Mouse (Mus musculus): Measurements from ENCODE around the gene Tor3a.
"Not testable (repeated sequence)": the region's sequence is repeated elsewhere in the genome, so short reads cannot be mapped to it uniquely, and the experiment has no call there.

Tor3a gene

GRCm38 (mm10) chr1:156671921-156672320, 2.2 kb downstream of the Tor3a start:
- no peak for DNase-seq (ENCODE audit: low read depth, low spot score)

GRCm38 (mm10) chr1:156669208-156669983, 4.8 kb downstream of the Tor3a start:
- DNase-seq (ENCODE audit: low read depth, low spot score), result no peak

GRCm38 (mm10) chr1:156668602-156669001, 5.6 kb downstream of the Tor3a start:
- DNase-seq (ENCODE audit: low read depth, low spot score), result no peak

DNA sequence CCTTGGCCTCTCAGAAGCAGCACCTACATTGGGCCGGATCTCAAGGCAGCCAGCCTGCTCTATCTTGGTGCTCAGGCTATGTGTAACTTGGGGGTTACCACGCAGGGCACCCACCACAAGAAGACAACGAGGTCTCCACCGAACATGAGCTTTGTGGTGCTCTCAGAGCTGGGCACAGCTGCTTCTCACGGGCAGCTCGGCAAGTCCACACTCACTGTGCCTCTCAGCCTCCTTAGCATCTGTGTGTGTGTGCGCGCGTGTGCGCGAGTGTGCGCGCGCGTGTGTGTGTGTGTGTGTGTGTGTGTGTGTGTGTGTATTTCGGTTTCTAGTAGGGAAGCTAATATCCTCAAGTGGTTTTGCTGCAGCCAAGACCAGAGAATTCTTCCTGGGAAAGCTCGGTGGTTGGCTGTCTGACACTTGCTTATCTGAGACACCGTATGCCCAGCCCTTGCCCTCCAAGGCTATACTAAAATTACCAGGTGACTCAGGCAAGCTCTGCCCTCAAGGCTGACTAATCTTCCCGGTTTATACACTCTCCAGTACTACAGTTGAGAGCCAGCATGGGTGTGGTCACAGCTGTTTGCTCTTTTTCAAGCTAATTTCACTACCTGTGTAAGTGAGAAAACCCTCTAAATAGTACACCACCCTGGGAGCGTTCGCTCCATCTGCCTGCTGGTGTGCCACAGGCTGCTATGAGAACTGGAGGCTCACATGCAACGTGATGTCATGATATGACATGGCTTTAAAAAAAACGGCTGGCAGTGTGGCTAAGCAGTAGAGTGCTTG, 6.8 kb downstream of the Tor3a start:
- peak; percentile 86 for DNase-seq (ENCODE audit: low read depth, low spot score)

GRCm38 (mm10) chr1:156665777-156666176, 8.4 kb downstream of the Tor3a start:
- DNase-seq (ENCODE audit: low read depth, low spot score), result no peak

DNA sequence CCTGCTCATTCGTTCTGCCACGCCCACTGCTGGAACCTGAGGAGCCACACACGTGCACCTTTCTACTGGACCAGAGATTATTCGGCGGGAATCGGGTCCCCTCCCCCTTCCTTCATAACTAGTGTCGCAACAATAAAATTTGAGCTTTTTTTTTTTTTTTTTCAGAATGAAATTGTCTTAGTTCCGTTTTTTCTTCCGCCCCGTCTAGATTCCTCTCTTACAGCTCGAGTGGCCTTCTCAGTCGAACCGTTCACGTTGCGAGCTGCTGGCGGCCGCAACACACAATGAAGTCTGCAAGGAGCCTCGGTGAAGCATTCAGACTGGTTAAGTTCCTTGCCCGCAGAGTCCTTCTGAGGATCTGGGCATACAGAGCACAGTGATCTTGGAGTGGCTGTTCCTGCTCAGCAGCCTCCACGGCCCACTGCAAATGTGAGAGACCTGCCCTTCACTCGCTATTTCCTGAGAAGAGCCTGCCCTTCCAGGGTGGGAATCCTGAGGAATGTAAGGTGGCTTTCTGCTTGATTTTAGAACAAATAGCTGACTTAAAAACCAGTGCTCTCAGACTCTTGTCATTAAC, 13.4 kb downstream of the Tor3a start:
- DNase-seq (ENCODE audit: low read depth, low spot score), result not testable (repeated sequence)

DNA sequence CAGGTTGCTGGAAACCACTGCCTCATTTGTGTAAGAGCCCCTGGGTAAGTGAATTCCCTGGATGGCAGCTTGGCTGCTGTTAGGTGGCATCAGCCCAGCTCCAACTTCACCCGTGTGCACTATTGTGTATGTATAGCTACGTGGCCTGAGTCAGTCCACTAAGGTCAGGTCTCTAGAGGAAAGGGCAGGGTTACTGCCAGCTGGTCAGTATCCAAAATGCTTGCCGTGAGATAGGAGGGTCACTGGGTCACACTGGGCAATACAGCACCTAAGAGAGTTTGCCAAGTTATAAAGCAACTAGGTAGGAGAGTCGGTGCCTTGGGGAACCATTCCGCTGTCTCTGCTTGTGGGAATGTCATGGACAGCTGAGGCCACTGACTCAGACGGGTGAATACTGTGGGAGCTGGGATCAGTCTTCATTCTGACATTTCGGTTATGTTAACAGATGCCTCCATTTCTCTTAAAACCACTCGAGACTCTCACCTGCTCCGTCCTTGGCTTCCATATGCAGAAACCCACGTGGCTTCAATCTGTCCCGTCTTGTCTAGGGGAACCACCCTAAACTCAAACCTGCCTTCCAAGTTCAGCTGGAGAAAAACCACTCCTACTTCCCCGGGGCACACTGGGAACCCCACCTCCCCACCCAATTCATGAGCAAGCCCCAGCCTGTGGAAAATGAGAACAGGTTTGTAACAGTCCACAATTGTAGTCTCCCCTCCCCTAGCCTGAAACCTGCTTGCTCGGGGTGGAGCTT, 14.1 kb downstream of the Tor3a start:
- no peak for DNase-seq (ENCODE audit: low read depth, low spot score)

- DNase-seq (ENCODE audit: low read depth, low spot score), result peak; percentile 57
These were observed 15.5 kb downstream of the Tor3a start for GRCm38 (mm10) chr1:156658676-156659075.

DNA sequence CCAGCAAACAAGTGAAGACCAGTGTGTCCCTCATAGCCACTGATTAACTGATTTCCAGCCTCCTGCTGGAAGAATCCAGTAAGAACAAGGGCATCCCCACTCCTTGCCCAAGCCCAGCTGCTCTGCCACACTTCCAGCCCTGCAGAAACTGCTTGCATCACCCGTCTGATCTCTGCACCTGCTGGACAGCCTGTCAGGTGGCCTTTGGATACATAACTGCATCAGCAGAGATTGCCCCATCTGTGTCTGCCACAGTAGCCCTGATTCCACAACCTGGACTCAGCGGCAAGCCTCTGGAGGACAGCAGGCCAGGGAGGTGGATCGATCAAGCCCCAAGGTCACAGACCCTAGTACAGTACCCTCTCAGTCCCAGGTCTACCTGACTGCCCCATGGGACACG, 16.6 kb downstream of the Tor3a start:
- DNase-seq (ENCODE audit: low read depth, low spot score), result no peak

GRCm38 (mm10) chr1:156654735-156655530, 19.2 kb downstream of the Tor3a start:
- DNase-seq (ENCODE audit: low read depth, low spot score), result peak; percentile 44

DNA sequence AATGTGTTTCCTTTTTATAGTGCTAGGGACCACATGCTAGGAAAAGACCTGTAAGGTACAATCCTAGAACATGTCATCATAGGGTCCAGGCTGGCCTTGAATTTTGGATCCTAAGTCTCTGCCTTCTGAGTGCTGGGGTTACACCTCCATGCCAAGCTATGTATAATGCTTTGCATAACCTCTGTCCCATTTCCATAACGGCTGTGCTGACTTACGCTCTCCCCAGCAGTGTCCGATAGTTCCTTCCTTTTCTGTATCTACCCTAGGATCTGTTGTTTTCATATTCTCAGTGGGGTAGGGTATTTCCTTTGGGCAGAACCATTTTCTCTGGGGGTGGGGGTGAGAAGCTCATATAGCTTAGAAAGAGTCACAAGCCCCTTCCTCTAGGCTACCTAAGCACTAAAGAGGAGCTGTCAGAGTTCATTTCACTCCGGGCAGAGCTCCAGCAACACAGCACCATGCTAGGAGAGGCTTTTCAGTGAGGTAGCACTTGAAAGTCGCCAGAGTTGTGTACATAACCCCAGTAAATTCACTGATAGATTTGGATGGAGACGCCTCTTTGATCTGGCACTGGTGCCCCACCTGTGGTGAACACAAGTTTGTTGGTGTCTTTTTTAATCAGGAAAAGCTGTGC, 21.9 kb downstream of the Tor3a start:
- no peak for DNase-seq (ENCODE audit: low read depth, low spot score)

GRCm38 (mm10) chr1:156650631-156651030, 23.5 kb downstream of the Tor3a start:
- DNase-seq (ENCODE audit: low read depth, low spot score), result no peak

DNA sequence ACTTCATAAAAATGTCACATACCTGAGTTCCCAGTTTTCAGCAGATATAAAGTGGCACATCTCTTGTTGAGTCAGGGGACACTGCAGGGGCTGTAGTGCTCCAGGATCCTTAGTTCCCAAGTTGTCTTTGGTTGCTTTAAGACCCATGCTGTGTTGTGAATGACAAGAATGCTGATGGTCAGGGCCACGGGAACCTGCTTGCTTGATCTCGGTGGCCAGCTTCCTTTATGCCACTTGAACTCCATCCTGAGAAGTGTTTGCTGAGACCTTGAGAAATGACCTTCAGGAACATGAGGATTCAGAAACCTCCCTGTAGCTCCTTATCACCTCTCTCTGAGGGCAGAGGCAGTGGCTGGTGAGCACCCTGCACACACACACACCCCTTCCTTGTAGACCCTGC, 25.5 kb downstream of the Tor3a start:
- DNase-seq (ENCODE audit: low read depth, low spot score), result no peak

GRCm38 (mm10) chr1:156645971-156646370, 28.2 kb downstream of the Tor3a start:
- DNase-seq (ENCODE audit: low read depth, low spot score), result no peak

GRCm38 (mm10) chr1:156644780-156645523, 29.2 kb downstream of the Tor3a start:
- no peak for DNase-seq (ENCODE audit: low read depth, low spot score)

GRCm38 (mm10) chr1:156644061-156644460, 30.1 kb downstream of the Tor3a start:
- no peak for DNase-seq (ENCODE audit: low read depth, low spot score)

- DNase-seq (ENCODE audit: low read depth, low spot score), result no peak
These were observed 31.3 kb downstream of the Tor3a start for GRCm38 (mm10) chr1:156642813-156643212.

DNA sequence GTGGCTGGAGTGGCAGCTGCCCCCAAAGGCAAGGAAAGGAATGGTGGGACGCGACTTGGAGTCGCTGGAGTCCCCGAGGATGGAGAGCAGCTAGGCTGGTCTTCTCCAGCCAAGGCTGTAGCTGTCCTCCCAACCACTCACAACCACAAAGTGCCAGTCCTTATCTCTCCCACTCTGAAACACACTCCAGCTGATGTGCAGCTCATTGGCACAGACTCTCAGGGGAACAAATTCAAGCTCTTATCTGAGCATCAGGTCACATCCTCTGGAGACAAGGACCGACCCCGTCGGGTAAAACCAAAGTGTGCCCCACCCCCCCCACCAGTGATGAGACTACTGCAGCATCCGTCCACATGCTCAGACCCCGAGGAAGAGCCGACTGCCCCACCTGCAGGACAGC, 32.3 kb downstream of the Tor3a start:
- no peak for DNase-seq (ENCODE audit: low read depth, low spot score)

GRCm38 (mm10) chr1:156640577-156640976, 33.6 kb downstream of the Tor3a start:
- DNase-seq (ENCODE audit: low read depth, low spot score), result no peak

DNA sequence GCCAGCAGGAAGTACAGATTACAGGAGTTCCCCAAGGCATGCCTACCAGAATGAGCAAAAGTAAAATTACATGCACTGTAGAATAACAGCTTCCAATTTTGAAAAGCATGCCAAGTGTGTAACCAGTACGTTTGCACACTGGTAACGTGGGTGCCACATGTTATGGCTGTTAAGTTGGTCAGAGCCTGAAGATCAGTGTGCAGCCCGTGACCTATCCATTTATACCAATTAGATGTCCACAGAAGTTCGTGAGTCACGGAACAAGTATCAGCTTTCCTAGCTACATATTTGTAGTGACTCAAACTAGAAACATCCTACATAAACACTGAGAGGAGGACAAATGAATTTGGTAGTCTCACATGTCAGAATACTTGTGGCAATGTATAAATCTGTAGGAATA, 34.7 kb downstream of the Tor3a start:
- peak; percentile 93 for DNase-seq (ENCODE audit: low read depth, low spot score)
